Mouse (Mus musculus) cerebellum, adult 18-20 months (tissue): Measurements from ENCODE around the gene Stk32b.
A peak's percentile ranks its signal among the peaks of the same experiment; 100 is the strongest.

Source experiments
- DNase-seq, 2 experiments: peaks; one replicate each; pipeline ENCODE4 v3.0.0; 2021

The Stk32b gene

DNA sequence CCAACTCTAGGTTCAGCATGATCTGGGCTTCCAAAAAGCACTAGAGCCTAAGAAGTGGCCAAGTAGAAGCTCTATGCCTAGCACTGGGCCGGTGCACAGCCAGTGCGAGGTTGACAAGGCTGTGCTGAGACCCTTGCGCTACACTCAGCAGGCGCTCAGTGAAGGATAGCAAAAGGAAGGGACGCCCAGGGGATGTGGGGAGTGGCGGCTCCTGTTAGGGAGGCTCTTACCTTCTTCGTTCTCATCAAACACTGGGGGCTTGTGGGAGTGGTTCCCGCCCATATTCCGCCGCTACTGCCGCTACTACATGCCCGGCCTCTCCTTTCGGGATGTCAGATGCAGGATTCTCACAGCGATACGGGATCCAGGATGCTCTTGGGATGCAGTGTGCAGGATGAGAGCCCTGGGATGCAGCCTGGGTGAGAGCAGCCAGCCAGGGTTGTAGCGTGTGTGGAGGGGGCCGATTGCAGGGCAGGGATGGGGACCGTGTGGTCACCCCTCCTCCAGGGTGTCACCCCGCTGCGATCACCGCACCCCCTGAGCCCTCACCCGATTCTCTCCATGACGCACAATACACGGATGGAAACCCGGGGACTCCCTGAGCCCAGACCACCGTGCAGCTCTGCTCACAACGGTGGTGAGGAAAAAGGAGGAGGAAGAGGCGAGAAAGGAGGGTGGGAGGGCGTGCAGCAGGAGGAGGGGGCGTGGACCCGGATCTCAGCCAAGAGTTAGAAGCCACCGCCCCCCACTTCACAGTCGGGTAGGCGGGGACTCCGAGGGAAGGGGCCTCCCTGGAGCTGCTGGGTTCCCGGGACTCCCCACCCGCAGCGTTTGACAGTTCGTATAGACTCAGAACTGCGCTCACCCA lies at the start of gene Stk32b:
Gene Stk32b (minus strand): TSS at position 667 of the 868 bp plus-strand sequence.
- DNase-seq, result no peak

DNA sequence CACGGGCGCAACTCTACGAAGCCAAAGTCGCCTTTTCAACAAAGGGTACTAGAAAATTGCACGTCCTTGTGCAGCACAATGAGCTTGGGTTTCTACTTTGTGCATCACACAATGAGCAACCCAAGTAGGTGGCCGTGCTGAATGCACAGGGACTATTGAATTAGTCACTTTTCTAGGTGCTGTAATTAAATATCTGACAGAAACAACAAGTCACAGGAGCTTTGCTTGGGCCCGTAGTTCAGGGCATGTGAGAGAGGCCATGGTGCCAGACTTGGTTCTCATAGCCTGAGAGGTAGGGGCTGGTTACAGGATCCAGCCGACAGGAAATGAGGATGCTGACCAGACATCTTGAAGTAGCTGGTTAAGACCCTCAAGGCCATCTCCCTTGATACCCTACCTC lies 48.9 kb upstream of the Stk32b start:
- DNase-seq, result no peak

DNA sequence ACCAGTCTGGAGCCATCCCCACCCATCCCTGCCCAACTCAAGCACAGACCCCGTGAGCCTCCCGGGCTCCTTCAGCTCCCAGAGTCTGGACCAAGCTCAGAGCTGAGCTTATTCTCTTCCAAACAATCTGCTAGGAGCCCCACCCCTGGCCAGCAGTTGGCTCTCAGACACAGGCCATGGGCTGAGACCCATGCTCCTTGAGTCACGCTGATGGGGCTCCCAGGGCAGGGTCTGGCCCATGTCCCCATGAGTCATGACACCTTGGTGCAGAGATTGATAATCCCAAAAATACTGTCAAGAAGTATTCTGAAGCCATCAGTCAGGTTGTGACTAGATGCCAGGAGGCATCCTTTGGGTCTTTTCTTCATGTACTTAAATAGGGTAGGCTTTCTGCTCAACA lies 45.1 kb upstream of the Stk32b start:
- DNase-seq, result no peak

DNA sequence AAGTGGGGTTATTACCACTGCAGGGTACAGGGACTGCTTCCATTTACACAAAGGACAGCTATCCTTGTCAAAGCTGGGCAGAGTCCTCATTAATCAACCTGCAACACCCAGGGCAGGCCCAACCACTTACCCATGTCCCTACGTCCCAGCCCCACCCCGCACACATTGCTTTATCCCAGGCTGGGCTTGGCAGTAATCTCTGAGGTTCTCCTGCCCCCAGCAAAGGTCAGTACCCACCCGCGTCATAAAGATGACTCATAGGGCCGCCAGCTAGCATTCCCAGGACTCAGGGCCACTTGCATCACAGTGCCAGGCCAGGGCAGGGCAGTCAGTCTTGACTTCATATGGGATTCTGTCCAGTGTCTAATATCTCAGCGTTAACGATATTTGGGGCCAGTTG lies 36.4 kb upstream of the Stk32b start:
- DNase-seq, result no peak

GRCm38 (mm10) chr5:37752027-37752967 lies 35.3 kb upstream of the Stk32b start:
- peak; percentile 63 to 68 for DNase-seq

GRCm38 (mm10) chr5:37743889-37744707 lies 27.1 kb upstream of the Stk32b start:
- no peak for DNase-seq

DNA sequence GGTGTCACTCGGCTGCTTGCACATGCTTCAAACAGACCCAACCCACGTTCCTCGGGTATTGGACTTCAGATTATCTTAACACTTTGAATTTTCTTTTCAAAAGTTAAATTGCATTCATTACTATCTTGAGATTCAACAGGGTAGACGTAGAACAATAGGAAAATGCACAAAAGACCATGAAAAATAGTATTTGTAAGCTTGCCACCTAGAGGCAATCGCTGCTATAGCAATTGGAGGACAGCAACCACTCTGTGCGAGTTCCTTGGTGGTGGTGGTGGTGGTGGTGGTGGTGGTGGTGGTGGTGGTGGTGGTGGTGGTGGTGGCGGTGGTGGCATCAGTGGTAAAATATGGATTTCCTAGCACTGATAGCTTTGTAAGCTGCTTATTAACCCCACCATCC lies 19.2 kb upstream of the Stk32b start:
- DNase-seq, result no peak

DNA sequence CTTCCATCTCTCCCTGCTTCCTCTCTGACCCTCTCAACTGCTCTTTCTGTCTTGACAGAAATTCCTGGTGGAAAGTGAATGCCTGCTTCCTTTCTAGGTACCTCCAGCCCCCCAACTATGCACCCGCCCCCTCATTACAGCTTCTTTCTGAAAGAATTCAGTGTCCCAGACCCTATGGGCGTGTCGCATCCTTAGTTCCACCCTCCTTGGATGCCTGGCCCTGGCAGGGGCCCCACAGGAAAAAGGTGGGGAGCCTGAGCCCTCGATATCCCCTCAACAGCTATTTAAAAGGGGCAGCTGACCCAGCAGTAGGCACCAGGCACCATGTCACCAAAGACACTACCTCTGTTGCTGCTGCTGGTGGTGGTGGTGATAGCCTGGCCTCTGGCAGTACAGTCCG lies 18.3 kb upstream of the Stk32b start, which contains the start of gene Cytl1:
Gene Cytl1 (plus strand): TSS at position 296 of the 400 bp plus-strand sequence.
- DNase-seq, result no peak

DNA sequence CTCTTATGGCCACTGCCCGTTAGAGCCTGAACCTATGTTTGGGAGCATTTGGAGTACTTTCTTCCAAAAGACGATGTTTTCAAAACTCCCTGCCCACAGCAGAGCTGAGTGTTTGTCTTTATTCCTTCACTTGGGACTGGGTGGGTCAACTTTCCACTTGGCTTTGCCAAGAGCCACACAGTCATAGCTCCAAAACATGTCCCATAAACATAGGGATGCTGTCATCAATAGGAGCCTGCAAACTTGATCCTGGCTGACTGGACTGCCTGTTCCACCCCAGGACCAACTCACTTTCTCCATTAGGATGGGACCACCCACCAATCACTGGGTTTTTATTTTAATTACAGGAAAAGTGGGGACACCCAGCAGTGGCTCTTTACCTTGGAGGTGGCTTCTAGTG lies 13.8 kb upstream of the Stk32b start:
- DNase-seq, result no peak

- DNase-seq, result no peak
Observed at GRCm38 (mm10) chr5:37725220-37725886, 8.4 kb upstream of the Stk32b start.

GRCm38 (mm10) chr5:37720670-37721069 lies 3.7 kb upstream of the Stk32b start:
- DNase-seq, result no peak

DNA sequence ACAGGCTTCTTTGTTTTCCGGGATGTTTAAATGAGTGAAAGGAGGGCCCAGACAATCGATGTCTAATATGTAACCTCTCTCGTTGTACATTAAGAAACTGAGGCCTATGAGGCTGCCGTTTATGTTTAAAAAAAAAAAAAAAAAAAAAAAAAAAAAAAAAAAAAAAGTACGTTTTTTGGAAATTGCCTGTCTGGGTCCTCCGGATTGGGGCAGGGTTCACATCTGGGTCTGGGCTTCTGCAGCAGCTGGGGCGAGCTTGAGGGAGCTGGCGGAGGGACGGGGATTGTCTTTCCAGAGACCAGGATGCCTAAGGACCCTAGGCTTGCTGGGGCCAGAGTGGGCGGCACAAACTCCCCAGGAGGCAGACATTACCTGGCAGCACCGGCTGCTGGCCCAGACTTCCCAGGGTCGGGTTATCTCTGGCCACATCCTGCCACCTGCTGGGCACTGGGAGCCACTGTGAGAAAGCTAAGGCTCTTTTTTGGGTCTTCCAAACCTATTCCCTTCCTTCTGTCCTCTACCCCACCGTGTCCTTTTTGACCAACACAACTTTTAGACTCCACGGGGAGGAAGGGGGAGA lies 503 bp upstream of the Stk32b start:
- peak; percentile 6 to 11 for DNase-seq

DNA sequence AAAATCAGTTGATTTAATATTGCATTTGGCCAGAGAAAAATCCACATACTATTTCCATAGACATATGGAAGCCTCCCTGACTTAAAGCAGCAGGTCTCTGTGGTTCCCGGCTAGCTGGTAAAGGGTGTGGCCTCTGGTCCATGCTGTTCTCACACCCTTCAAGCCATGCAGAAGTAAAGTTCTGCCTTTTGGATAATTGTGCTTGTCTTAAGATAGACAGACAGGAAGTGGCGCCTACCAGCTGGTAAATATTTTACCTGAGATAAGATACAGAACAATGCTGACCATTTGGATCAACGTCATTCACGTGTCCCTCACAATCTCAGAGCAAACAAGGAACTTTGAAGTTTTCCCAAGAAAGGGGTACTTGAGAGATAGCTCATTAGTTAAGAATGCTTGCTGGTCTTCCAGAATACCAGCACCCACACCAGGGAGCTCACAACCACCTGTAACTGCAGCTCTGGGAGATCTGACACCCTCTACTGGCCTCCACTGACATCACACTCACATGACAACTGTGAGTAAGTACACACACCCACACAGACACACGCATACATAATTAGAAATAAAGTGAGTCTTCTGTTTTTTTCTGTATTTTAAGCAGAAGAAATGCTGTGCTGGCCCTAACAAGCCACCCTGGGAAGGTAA lies 7.6 kb downstream of the Stk32b start:
- no peak for DNase-seq

DNA sequence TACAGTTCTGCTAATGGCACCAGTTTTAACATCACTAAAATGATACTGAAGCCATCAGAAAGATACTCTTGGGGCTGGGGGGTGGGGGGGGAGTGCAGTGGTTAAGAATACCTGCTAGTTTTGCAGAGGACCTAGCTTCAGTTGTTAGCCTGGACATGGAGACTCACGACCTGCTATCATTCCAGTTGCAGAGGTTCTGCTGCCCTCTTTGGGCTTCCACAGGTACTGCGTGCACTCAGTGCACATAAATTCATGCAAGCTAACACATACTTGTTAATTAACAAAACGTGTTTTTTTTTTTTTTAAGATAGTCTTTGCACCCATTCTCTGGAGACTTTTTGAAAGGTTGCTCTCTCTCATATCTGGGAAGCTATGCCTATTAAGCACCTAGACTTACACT lies 8.8 kb downstream of the Stk32b start:
- DNase-seq, result no peak

- DNase-seq, result no peak
Observed at GRCm38 (mm10) chr5:37704962-37705361, 12.0 kb downstream of the Stk32b start.

GRCm38 (mm10) chr5:37699757-37700156 lies 17.2 kb downstream of the Stk32b start:
- peak; percentile 11 to 18 for DNase-seq

DNA sequence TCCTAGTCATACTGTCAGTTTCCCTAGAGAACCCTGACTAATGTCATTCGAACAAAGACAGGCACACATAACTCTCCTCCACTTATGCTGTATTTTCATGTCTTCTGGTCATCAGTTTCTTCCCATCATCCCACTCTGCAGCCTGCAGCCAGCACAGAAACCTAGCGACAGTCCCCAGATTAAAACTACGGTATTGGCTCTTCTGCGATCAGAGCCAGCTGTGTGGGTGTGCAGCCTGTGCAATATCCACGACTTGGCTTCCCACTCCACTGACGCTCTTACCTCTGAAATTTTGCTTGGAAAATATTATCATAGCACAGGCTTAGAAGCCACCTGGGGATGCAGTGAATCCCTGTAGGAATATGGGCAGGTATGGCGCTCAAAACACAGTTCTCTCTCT lies 19.7 kb downstream of the Stk32b start:
- DNase-seq, result no peak

DNA sequence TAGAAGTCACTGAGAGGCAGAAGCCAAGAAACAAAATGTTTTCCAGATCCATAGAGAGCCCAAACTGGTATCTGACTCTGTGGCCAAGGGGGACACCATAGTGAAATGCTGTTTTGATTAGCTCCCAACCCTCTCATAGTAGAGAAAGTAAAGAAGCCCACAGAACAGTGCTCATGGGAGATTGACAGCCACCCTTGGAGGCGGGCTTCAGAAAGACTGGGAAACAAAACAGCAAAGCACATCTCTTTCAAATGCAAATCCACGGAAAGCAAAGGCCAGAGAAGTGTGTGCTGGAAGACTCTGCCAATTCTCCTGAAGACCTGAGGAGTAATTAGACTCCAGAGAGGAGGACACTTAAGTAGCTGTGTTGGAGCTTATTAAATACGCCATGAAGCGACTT lies 21.2 kb downstream of the Stk32b start:
- DNase-seq, result no peak

DNA sequence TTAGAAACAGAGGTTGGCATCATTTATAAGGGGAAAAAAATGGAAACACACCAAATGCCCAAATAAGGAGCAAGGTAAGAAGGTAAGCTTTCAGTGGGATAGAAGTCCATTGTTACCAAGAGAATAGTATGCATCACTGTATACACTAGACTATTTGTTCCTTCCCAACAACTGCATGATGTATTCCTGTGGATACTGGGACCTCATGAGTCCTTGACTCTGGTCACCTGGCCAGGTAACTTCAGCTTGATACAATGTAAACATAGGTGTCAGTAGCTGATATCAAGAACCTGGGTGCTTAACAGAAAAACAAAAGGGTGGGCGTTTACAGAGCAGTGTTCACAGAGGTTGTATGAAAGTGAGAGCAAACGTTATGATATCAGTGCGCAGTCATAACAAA lies 24.2 kb downstream of the Stk32b start:
- no peak for DNase-seq

DNA sequence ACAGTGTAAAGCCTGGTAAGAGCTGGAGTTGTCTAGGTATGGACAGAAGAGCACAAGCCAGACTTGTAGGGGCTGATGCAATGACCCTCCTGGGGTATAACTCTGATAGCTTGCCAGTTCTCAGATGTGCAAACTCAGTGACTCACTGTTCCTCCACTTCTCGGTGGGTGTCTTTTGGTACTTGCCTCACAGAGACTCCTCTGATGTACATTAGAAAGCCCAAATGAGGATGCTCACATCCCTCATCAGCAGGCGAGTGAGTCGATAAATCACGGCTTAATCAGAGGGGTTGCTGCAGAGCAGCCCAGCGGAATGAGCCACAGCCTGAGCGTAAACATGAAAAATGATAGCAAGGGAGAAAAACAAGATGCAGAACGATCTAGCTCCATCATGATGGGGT lies 46.2 kb downstream of the Stk32b start:
- DNase-seq, result no peak

GRCm38 (mm10) chr5:37664962-37665361 lies 52.0 kb downstream of the Stk32b start:
- DNase-seq, result no peak
